Mouse (Mus musculus): ENCODE results near the gene Olfr1155.

DNA sequence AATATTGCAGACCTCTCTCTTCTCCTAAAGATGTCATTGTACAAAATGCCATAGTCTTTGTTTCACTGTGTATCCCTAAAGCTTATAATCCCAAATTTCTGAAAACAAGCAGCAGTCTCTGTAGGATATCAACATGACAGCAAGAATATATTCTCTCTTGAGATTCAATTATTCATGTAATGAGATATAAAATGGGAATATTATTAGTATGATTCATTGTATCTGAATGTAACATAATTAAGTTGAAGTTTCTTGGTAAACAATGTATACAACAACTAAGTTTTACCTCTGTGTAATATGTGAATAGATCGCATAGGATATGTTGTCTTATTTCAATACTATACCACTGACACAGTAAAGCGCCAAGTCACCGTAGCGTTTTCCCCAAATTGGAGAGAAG lies 23.3 kb upstream of the Olfr1155 start, which contains the start of gene Olfr1157:
- TF ChIP-seq POLR2A (IDR thresholded peaks at IDR 0.05; ENCODE audit: extremely low read depth, insufficient read depth, low read length) (no peak), CTCF (IDR thresholded peaks at IDR 0.05; ENCODE audit: extremely low read depth, insufficient read depth, low read length) (no peak)

Measured in cortical plate, adult 2 months (tissue).